Mouse (Mus musculus): ENCODE results near the gene Siae.

Gene Siae

DNA sequence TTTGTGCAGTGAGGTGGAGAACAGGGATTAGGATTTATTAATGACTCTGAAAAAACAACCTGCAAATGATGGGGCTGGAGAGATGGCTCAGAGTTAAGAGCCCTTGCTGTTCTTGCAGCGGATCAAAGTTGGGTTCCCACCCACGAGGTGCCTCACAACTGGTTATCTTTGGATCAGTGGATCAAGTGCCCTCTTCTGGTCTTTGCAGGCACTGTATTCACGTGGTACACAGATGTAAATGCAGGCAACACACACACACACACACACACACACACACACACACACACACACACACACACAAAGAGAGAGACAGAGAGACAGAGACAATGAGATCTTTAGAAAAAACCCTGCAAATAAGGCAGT is 132.4 kb downstream of the Siae start:
- DNase-seq: no peak

DNA sequence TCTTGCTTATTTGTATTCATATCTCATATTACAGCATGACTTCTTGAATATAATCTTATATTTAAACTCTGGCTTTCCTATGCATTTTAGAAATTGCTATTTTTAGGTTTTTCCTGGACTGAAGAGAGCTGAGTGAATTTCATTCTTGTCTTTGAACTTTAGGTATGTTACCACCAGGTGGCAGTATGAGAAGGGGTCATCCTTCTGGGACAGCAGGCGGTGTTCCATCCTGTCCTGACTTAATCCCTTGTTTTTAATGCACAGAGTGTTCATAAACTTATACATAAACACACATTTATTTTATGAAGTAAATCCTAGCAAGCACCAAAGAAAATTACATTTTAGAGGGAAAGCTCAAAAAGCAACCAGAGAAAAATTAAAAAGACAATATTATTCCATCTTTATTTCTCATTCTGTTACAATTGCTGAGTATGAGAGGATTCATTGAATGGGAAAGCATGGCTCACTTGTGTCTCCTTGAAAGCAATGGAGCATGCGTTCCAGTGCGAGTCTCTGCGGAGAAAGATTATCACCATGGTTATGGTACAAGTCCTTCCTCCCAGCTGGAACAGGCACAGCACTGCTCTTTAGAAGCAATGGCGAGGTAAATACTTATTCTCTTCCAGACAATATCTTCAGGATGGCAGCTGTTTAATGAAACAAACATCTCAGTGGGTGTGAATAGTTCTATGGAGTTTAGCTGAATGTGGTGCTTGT is 134.6 kb downstream of the Siae start:
- peak; percentile 24 for DNase-seq
